Mouse (Mus musculus) midbrain, embryonic 11.5 days (tissue): ENCODE results near the gene Edar. TPM values are rescaled to one million over a fixed set of nuclear protein-coding genes. Genes with fewer than 3 reads are reported as not detected.

Experiments
- ATAC-seq: fragments of 200-750 bp; cut with Nextera tagmentation; 2 replicates; pipeline ENCODE4 v1.8.0; 2017; ENCODE audit warnings: moderate TSS enrichment, moderate library complexity; ENCODE audit not compliant: low FRiP score
- DNase-seq: peaks from one replicate; pipeline ENCODE4 v3.0.0; 2015; ENCODE audit warnings: low spot score; ENCODE audit errors: missing footprints
- H3K27ac ChIP-seq: fragments of 300-500 bp; sonication (generic); 2 replicates; pipeline ENCODE4 v1.5.1; 2014; ENCODE audit warnings: low read depth, low read length
- H3K27me3 ChIP-seq: fragments of 300-500 bp; sonication (generic); 2 replicates; pipeline ENCODE4 v1.6.1; 2014; ENCODE audit warnings: mild to moderate bottlenecking, low read length, moderate library complexity, mixed read lengths; ENCODE audit not compliant: control insufficient read depth, insufficient read depth
- H3K36me3 ChIP-seq: fragments of 300-500 bp; sonication (generic); 2 replicates; pipeline ENCODE4 v1.6.1; 2014; ENCODE audit warnings: mild to moderate bottlenecking, low read length, moderate library complexity, mixed read lengths; ENCODE audit not compliant: control insufficient read depth, insufficient read depth
- H3K4me1 ChIP-seq: fragments of 300-500 bp; sonication (generic); 2 replicates; pipeline ENCODE4 v1.6.1; 2014; ENCODE audit warnings: low read length; ENCODE audit not compliant: control insufficient read depth, insufficient read depth
- H3K4me2 ChIP-seq: fragments of 300-500 bp; sonication (generic); 2 replicates; pipeline ENCODE4 v1.6.1; 2014; ENCODE audit warnings: mild to moderate bottlenecking, moderate library complexity
- H3K4me3 ChIP-seq: fragments of 300-500 bp; sonication (generic); 2 replicates; pipeline ENCODE4 v1.5.1; 2014; ENCODE audit warnings: low read depth, low read length
- H3K9ac ChIP-seq: fragments of 300-500 bp; sonication (generic); 2 replicates; pipeline ENCODE4 v1.6.1; 2014; ENCODE audit warnings: low read length
- H3K9me3 ChIP-seq: fragments of 300-500 bp; sonication (generic); 2 replicates; pipeline ENCODE4 v1.6.1; 2016; ENCODE audit warnings: low read length; ENCODE audit not compliant: control insufficient read depth
- WGBS: fragments of 180-500 bp; shearing (Covaris S2); extraction: QIAGEN DNeasy Blood & Tissue Kit; methylation state at CpG from one replicate; pipeline ENCODE4 v1.1.7; 2014; 5-methylcytosine and 5-hydroxymethylcytosine counted together
- polyA plus RNA-seq: library from polyadenylated mRNA; unstranded; fragments of >200 nt; fragmentation: Nextera tagmentation; extraction: Ambion mirVana; gene quantifications from 2 replicates; pipeline ENCODE4 v1.2.1, GENCODE M21; 2014

The Edar gene
- polyA plus RNA-seq, 1 experiment from 2014 or later = 0.18 TPM

- Histone ChIP-seq H3K27me3 (no peaks in the 10 kb centered on the region), H3K4me3 (no peak overlapping the region), H3K4me2 (peak overlapping the region; percentile 2; the same call in 1 of the 2 replicates), H3K9me3 (no peaks in the 10 kb centered on the region), H3K9ac (no peak overlapping the region), H3K27ac (peak overlapping the region; percentile 49), H3K4me1 (peaks cover 15% of the 10 kb centered on the region), H3K36me3 (no peaks in the 10 kb centered on the region)
- DNase-seq (peak; percentile 91), ATAC-seq (peak; percentile 83)
- 20% methylated on average over 19 of the region's 19 CpGs for WGBS
Measured at GRCm38 (mm10) chr10:58640446-58641400, 34.7 kb downstream of the Edar start.

- Histone ChIP-seq H3K4me1 (peaks cover 15% of the 10 kb centered on the region), H3K9me3 (no peaks in the 10 kb centered on the region), H3K27me3 (no peaks in the 10 kb centered on the region), H3K27ac (no peak overlapping the region), H3K4me3 (no peak overlapping the region), H3K9ac (no peak overlapping the region), H3K36me3 (no peaks in the 10 kb centered on the region; the same call in 1 of the 2 replicates), H3K4me2 (no peak overlapping the region)
- no peak for ATAC-seq
- 83% methylated on average over 6 of the region's 6 CpGs for WGBS
- DNase-seq = no peak
Measured at GRCm38 (mm10) chr10:58639291-58639690, 36.2 kb downstream of the Edar start.

DNA sequence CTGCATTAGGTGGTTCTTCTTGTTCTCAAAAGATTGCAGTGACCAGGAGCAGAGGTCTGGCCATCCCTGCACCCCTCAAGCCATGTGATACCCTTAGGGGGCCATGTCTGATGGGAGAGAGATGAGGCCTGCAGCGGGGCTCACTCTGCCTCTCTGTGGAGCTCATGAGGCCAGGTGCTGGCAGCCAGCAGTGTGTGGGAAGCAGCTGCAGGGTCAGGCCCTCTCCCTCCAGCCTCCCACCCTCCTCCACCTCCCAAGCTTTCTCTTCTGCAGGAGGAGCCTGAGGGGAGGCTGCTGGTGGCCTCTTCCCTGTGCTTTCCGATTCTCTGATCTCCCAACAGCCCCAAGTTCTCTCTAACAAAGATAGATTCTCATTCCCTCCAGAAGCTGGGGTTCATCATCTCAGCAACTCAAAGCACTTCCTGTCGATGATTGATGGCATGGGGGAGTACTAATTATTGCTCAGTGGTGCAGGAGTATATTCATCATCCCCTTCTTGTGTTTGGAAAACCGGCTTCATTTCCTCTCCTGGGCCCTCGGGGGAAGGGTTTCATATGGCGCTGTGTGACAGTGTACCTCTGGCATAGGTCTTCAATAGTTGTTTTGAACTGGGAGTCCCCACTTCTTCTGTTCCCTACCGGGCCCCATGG lies 38.9 kb downstream of the Edar start:
- no peaks in the 10 kb centered on the region for H3K27me3 ChIP-seq
- no peak overlapping the region for H3K9ac ChIP-seq
- no peak overlapping the region for H3K27ac ChIP-seq
- H3K4me2 ChIP-seq = no peak overlapping the region
- ATAC-seq (no peak), DNase-seq (no peak)
- no peak overlapping the region for H3K4me3 ChIP-seq
- no peaks in the 10 kb centered on the region; the same call in 1 of the 2 replicates for H3K36me3 ChIP-seq
- no peaks in the 10 kb centered on the region for H3K9me3 ChIP-seq
- peaks cover 15% of the 10 kb centered on the region for H3K4me1 ChIP-seq
- WGBS = 68% methylated on average over 7 of the region's 7 CpGs

DNA sequence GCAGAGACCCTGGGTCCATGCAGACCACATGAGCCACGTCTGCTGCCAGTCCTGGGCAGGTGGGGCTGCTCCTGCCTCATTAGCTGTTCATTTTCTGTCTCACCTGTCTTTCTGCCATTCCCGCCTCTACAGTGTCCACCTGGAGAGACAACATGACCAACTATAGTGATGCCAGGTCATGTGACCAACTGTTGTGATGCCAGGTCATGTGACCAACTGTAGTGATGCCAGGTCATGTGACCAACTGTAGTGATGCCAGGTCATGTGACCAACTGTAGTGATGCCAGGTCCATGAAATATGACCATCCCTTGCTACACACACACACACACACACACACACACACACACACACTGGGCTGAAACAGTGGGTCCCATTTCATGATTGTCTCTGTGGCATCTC lies 41.9 kb downstream of the Edar start:
- H3K9me3 ChIP-seq = no peaks in the 10 kb centered on the region
- no peak overlapping the region for H3K4me2 ChIP-seq
- ATAC-seq (no peak), DNase-seq (no peak)
- 77% methylated on average over 2 of the region's 2 CpGs for WGBS
- H3K9ac ChIP-seq = no peak overlapping the region
- no peaks in the 10 kb centered on the region; the same call in 1 of the 2 replicates for H3K36me3 ChIP-seq
- H3K4me3 ChIP-seq = no peak overlapping the region
- H3K27me3 ChIP-seq = no peaks in the 10 kb centered on the region
- no peaks in the 10 kb centered on the region for H3K4me1 ChIP-seq
- no peak overlapping the region for H3K27ac ChIP-seq

GRCm38 (mm10) chr10:58627569-58627968 lies 47.9 kb downstream of the Edar start:
- Histone ChIP-seq H3K36me3 (no peaks in the 10 kb centered on the region), H3K27ac (no peak overlapping the region), H3K27me3 (no peaks in the 10 kb centered on the region), H3K4me1 (no peaks in the 10 kb centered on the region), H3K4me2 (no peak overlapping the region), H3K9me3 (no peaks in the 10 kb centered on the region), H3K9ac (no peak overlapping the region), H3K4me3 (no peak overlapping the region)
- DNase-seq (no peak), ATAC-seq (peak; percentile 67)

DNA sequence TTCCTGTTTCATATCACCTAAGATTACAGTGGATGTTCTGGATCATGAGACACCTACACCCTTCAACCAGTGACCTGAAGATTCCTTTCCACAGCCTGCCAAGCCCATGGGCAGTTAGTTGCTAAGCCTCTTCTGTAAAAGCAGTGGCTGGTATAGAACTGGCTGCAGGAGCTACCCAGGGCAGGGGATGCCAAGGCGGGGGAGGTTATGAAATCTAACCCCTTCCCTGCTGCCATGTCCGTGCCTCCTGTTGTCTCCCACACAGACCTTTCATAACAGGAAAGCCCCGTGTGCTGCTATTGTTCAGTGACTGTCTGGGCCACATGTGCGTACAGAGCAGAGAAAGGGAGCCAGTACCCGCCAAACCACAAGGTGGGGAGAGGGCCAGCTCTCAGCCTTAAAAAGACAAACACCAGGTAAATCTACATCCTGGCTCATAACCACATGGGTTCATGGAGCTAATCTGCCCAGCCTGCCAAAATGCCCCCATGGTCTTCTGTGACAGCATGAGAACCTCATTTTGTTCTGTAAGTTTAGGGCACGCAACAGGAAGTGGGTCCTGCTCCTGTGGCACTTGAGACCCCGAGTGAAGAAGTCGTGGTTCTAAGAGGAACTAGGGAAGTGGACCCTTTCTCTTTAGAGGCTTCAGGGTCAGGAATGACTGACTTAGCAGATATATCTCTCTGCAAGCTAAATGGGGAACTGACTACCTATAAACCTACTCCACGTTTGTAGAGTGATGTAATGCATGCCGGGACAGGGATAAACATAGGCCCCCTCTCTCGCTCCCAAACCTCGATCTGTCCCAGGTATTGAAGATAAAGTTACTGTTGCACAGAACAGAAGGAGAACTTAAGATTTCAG lies 50.4 kb downstream of the Edar start:
- no peaks in the 10 kb centered on the region for H3K36me3 ChIP-seq
- no peak for DNase-seq
- no peak overlapping the region for H3K9ac ChIP-seq
- no peaks in the 10 kb centered on the region for H3K27me3 ChIP-seq
- H3K4me2 ChIP-seq = no peak overlapping the region
- H3K27ac ChIP-seq = no peak overlapping the region
- no peak for ATAC-seq
- H3K9me3 ChIP-seq = no peaks in the 10 kb centered on the region
- H3K4me3 ChIP-seq = no peak overlapping the region
- WGBS = 85% methylated on average over 12 of the region's 12 CpGs
- no peaks in the 10 kb centered on the region for H3K4me1 ChIP-seq

DNA sequence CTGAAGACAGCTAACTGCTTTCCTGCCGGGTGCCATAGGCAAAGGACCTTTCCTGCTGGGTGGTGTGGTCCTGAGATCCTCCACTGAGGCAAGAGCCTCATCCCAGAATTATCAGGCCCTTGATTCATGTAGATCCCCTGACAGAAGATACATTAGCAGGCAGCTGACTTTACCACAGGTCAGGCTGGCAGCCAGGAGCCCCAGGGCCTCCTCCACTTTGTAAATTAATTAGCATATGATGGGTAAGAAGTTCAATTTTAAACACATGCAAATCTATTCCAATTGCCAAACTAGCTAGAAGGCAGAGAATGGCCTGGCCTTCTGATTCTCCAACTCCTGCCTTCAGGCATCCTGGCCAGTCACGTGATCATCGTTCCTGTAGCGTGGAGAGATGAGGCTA lies 56.2 kb downstream of the Edar start:
- 95% methylated on average over 4 of the region's 4 CpGs for WGBS
- no peaks in the 10 kb centered on the region for H3K27me3 ChIP-seq
- no peak overlapping the region for H3K27ac ChIP-seq
- DNase-seq (no peak), ATAC-seq (no peak)
- no peaks in the 10 kb centered on the region for H3K9me3 ChIP-seq
- no peak overlapping the region for H3K9ac ChIP-seq
- H3K4me3 ChIP-seq = no peak overlapping the region
- H3K4me1 ChIP-seq = no peaks in the 10 kb centered on the region
- no peaks in the 10 kb centered on the region for H3K36me3 ChIP-seq
- no peak overlapping the region for H3K4me2 ChIP-seq

GRCm38 (mm10) chr10:58618501-58619216 lies 56.8 kb downstream of the Edar start:
- DNase-seq (no peak), ATAC-seq (no peak)
- Histone ChIP-seq H3K9ac (no peak overlapping the region), H3K36me3 (no peaks in the 10 kb centered on the region), H3K9me3 (no peaks in the 10 kb centered on the region), H3K4me1 (no peaks in the 10 kb centered on the region), H3K4me3 (no peak overlapping the region), H3K27me3 (no peaks in the 10 kb centered on the region), H3K27ac (no peak overlapping the region), H3K4me2 (no peak overlapping the region)
- WGBS = 91% methylated on average over 17 of the region's 17 CpGs
